Mouse (Mus musculus): ENCODE data around the gene Dcx. TPM values are rescaled to one million over a fixed set of nuclear protein-coding genes. Genes with fewer than 3 reads are reported as not detected.
A peak's percentile ranks its signal among the peaks of the same experiment; 100 is the strongest.

Gene Dcx
- 100 to 1,000 TPM; 158 to 179 TPM for total RNA-seq (2021)
- long read RNA-seq, partial matches to known transcripts = 0 of 10 reads
- long read RNA-seq, other reads (novel, unspliced or antisense) = 10 of 10 reads

GRCm38 (mm10) chrX:143932958-143933357 is at the start of gene Dcx:
Gene Dcx, minus strand, starts transcription at chrX:143933311.
- DNase-seq (ENCODE audit: low spot score in 2 of 2) = peak; percentile 13 to 49

GRCm38 (mm10) chrX:143966249-143966648 is 33.1 kb upstream of the Dcx start:
- no peak for DNase-seq (ENCODE audit: low spot score in 2 of 2)

GRCm38 (mm10) chrX:143933671-143934070 is 560 bp upstream of the Dcx start:
- no peak for DNase-seq (ENCODE audit: low spot score in 2 of 2)

- no peak for DNase-seq (ENCODE audit: low spot score in 2 of 2)
These were observed 581 bp downstream of the Dcx start for GRCm38 (mm10) chrX:143932530-143932929.

GRCm38 (mm10) chrX:143931400-143932185 is 1.5 kb downstream of the Dcx start:
- DNase-seq (ENCODE audit: low spot score in 2 of 2) = peak in 1 of 2 experiments; percentile 25

- no peak for DNase-seq (ENCODE audit: low spot score in 2 of 2)
These were observed 11.0 kb downstream of the Dcx start for GRCm38 (mm10) chrX:143922070-143922469.

GRCm38 (mm10) chrX:143906699-143907471 is 26.2 kb downstream of the Dcx start:
- DNase-seq (ENCODE audit: low spot score in 2 of 2) = no peak

GRCm38 (mm10) chrX:143904689-143905088 is 28.4 kb downstream of the Dcx start:
- DNase-seq (ENCODE audit: low spot score in 2 of 2) = peak in 1 of 2 experiments; percentile 12

- peak; percentile 13 to 38 for DNase-seq (ENCODE audit: low spot score in 2 of 2)
These were observed 30.8 kb downstream of the Dcx start for GRCm38 (mm10) chrX:143902300-143902699.

GRCm38 (mm10) chrX:143897363-143898285 is 35.5 kb downstream of the Dcx start:
- DNase-seq (ENCODE audit: low spot score in 2 of 2) = no peak

- DNase-seq (ENCODE audit: low spot score in 2 of 2) = no peak
These were observed 36.2 kb downstream of the Dcx start for GRCm38 (mm10) chrX:143896936-143897335.

- no peak for DNase-seq (ENCODE audit: low spot score in 2 of 2)
These were observed 39.9 kb downstream of the Dcx start for GRCm38 (mm10) chrX:143893180-143893579.

GRCm38 (mm10) chrX:143885765-143886164 is 47.3 kb downstream of the Dcx start:
- DNase-seq (ENCODE audit: low spot score in 2 of 2) = no peak

GRCm38 (mm10) chrX:143884953-143885352 is 48.2 kb downstream of the Dcx start:
- DNase-seq (ENCODE audit: low spot score in 2 of 2) = no peak

- no peak for DNase-seq (ENCODE audit: low spot score in 2 of 2)
These were observed 48.8 kb downstream of the Dcx start for GRCm38 (mm10) chrX:143884299-143884698.

GRCm38 (mm10) chrX:143881806-143882468 is 51.2 kb downstream of the Dcx start:
- no peak for DNase-seq (ENCODE audit: low spot score in 2 of 2)

GRCm38 (mm10) chrX:143879631-143880030 is 53.5 kb downstream of the Dcx start:
- DNase-seq (ENCODE audit: low spot score in 2 of 2) = no peak

- DNase-seq (ENCODE audit: low spot score in 2 of 2) = no peak
These were observed 65.9 kb downstream of the Dcx start for GRCm38 (mm10) chrX:143867129-143867664.

GRCm38 (mm10) chrX:143851351-143851750 is 81.8 kb downstream of the Dcx start:
- DNase-seq (ENCODE audit: low spot score in 2 of 2) = no peak

- DNase-seq (ENCODE audit: low spot score in 2 of 2) = no peak
These were observed 83.1 kb downstream of the Dcx start for GRCm38 (mm10) chrX:143849969-143850368.

Data from layer of hippocampus, postnatal 10 days (tissue).